Mouse (Mus musculus): Measurements from ENCODE around the gene Tenm1.

DNA sequence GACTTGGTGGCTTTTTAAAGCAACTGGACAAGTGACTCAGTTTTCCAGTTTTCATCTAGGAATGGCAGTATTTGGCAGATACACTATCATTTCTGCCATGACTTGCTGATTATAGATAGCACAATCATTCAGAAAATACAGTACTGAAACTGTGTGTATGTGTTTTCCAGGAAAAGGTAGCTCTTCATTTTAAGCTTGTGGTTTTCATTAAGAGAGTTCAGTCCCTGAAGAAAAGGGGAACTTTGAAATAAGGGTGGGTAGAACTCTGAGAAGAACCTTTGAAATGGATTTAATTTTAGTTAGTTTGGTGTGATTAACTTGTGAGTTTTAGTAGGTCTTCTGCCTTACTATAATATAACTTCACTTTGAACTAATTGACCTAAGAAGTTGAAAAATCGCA lies 883.9 kb downstream of the Tenm1 start:
- TF ChIP-seq CTCF (IDR thresholded peaks at IDR 0.05; ENCODE audit: low read depth, low read length), result no peak
- TF ChIP-seq GATA1 (IDR thresholded peaks at IDR 0.05; ENCODE audit: borderline replicate concordance, low read length), result no peak
- no peak for TF ChIP-seq GATA2 (IDR thresholded peaks at IDR 0.05; ENCODE audit: borderline replicate concordance, low read depth, low read length)
- TF ChIP-seq POLR2AphosphoS5 (IDR thresholded peaks at IDR 0.05; ENCODE audit: insufficient replicate concordance, low read depth, low read length), result no peak
- no peak for TF ChIP-seq TAL1 (conservative IDR thresholded peaks at IDR 0.05; ENCODE audit: low read depth, low read length)

Measured in G1E (cell line).